Mouse (Mus musculus) adrenal gland, adult 8-10 months (tissue): ENCODE measurements around the gene Pld1. TPM values are rescaled to one million over a fixed set of nuclear protein-coding genes. Genes with fewer than 3 reads are reported as not detected.

Experiments used
- DNase-seq: peaks from one replicate; pipeline ENCODE4 v3.0.0; 2022
- total RNA-seq, 4 experiments: library from RNA; stranded (reverse); gene quantifications; 2 replicates each; pipeline ENCODE4 v1.2.4; 2022

The Pld1 gene
- total RNA-seq: 1 to 10 TPM; 4.8 to 8.0 (median 6.3) TPM

DNA sequence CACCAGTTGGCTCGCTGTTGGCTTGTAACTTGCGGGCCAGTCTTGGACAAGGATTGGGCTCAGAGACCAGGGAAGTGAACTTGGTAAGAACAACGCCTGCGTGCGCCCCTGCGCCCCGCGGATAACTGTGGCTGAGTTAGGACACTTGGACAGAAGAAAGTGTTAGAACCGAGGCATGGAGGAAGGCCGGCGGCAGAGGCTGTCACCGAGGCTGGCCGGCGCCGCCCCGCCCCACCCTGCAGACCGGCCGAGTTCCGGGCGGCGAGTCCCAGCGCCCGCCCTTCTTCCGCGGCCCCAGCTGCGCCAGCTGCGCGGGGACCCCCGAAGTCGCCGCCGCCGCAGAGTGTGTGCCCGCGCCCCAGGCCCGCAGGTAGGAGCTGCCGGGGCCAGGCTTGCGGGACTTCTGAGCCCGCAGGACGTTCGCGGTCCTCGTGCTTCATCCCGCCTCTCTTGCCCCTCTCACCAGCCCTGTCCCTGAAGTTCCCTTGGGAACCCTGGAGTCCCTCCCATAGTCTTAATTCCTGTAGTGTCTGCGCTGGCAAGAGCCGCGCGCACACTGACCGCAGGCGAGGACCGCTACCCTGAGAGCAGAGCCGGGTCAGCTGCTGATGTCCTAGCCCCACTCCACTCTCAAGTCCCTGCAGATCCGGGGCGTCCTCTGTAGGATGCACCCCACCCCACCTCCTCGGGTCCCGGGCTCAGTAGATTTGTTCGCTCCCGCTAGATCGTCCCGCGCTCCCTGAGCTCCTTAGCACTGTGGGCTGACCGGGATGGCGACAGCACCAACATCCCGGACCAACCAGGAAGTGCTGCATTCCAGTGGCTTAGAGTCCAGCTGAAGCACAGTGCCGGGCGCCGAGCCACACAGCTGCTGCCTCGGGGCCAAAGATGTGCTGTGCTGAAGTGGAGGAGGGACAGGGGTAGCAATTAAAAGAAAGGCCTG is at the start of gene Pld1:
Pld1 (plus strand) TSS at position 315 of the 943 bp plus-strand sequence.
- peak; percentile 60 for DNase-seq

DNA sequence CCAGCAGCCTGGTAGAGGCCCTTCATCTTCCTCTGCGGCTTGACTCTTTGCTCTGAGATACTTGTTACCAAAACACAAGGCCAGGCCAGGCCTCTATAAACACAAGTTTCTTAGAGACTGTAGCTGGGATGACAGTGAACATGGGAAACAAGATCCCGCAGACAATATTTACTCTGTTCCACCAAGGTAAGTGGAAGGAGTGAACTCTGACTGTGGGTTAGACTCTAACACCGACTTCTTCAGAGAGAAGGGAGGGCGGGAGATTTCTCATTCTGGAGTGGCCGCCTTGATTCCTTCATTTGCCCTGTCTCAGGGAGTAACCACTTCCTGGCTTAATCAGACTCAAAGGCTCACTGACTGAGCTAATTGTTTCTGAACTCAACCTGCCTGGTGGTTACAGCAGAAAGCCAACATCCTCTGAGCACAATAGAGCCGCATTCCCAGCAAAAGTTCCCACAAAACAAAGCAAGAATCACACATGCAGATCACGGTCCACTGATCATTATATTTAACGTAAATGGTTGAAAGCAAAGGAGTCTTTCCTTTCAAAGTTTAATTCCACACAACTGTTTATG is 42.1 kb upstream of the Pld1 start, which contains the start of gene Tmem212:
Tmem212 (minus strand) TSS at position 51 of the 575 bp plus-strand sequence.
- no peak for DNase-seq

DNA sequence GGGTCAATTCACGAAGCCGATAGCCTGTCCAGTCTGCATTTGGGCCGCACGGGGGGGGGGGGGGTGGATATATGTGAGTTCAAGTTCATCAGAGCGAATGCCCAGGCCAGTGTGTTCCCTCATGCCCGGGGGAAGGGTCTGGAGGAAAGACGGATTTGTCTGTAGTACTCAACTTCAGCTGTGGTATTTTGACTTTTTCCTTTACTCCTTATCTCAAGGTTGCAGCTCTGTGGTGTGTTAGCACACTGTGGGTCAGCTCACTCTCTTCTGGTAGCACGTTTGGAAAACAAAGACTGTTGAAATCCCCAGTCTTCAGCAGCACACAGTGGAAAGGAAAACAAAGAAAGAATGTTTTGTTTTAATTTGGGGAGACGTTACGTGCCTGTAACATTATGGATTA is 40.3 kb upstream of the Pld1 start:
- DNase-seq: no peak

DNA sequence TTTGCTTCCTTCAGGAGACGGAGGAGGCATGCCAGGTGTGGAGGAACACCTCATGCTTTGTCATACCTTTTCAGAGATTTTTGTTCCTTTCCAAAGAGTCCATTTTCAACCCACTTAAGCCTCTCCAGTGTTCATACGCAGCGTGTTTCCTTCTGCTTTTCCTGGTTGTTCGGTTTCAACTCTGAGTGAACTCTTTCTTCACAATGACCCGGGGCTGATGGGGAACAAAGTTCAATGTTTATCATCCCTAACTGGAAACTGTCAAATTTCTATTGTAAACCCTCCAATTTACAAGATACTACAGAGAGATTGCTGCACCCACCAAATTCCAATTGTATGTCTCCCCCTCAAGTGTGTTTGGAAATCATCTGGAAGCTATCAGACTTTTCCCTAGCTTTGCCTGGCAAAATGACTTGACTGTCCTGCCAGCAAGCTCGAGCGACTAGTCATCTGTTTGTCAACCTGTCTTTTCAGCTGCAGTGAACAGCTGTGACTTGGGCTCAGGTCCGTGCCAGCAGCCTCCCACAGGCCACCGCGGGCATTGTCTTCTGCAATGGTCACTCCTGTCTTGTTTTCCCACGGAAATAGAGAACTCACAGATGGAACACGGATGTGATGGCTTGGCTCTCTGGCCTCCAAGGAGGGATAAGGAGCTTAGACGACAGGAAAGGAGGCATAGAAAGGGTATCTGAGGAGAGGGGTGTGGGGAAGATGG is 39.3 kb upstream of the Pld1 start:
- DNase-seq: no peak

DNA sequence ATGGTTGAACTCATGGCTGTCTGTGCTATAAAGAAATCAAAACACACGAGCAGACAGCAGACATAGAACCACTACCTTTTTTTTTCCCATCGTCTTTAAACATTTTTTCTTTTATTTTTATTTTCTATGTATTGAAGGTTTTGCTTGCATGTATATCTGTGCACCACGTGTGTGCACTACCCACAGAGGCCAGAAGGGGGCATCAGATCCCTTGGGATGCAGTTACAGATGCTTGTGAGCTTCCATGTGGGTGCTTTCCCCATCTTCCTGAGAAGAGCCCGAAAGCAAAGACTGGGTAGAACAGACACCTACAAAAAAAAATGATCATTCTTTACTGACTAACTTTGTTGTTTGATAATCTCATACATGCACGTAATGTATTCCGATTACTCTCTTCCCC is 36.6 kb upstream of the Pld1 start:
- no peak for DNase-seq

DNA sequence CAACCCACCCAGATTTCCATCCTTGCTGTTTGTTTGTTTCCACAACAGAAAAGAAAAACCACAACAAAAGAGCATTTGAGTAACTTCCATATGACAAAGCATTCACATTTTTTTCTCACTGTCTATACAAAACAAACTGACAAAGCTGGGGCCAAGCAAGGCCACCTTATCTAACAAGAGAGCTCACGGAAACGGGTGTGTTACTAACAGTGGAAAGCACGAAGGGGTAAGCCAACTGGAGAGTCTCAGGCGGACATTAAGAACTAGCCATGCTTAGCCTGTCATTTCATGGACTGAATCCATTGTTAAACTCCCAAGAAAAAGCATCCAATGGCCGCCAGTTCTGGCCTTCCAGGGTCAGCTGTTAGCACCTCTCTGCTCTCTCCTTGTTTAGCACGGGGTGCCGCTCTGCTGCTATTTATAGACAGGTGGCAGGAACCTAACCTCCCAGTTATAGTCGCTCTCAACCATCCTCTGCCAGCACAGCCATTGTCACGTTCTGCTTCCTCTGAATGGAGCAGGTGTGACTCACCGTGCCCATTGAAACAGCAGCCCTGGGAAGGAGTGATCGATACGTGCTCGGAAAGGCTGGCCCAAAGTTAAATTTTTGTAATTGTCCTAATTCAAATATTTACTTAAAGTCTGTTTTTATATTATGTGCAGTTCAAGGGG is 33.7 kb upstream of the Pld1 start:
- DNase-seq: no peak

DNA sequence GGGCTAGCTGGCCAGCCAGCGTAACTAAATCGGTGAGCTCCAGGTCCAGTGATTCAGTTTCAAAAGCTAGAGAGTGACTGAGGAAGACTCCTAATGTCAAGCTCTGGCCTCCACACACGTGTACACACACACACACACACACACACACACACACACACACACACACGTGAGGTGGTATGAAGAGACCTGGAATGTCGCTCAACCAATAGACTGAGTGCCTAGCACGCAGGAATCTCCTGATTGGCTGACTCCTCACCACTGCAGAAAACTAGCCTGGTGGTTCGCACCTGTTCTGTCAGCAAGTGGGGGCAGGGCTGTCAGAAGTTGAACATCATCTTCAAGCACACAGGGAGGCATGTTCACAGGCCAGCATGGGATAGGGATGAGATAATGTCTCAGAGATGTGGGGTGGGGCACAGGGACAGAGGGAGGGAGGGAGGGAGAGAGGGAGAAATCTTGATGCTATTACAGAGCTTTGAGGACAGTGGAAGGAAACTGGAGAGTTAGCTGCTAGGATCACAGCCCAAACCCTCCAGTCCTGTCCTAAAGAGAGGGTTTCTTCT is 31.8 kb upstream of the Pld1 start:
- DNase-seq: no peak

DNA sequence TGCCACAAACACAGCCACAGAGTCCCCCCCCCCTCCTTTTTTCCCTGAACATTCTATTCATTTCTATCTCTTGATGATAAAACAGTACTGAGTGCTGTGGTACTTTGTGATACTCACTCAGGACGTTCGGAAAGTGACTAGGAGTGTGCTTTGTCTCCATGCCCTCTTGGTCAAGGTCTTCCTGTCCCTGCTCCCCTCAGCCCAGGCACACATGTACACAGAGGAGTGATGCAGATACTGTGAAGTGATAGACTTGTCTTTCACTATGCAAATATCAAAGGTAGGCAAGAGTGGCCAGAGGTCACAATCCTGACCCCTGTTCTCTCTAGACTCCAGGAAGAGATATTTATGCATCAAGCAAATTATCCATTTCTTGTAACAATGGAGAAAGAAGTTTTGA is 31.2 kb upstream of the Pld1 start:
- no peak for DNase-seq

DNA sequence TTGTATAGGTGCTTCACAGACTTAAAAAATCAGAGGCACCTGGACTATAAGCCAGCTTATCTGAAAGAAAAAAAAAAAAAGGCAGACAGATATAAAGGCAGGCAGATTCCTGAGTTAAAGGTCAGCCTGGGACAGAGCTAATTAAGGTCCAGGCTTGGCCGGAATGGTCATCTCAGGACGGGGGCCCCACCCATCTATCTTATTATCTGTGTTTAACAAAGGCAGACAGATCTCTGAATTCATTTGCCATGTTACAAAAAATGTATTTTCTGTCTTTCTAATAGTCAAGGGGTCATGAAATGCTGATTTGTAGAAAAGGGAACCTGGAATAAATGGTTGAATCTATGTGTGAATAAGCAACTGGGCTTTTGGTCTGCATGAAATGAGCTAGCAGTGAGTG is 30.2 kb upstream of the Pld1 start:
- DNase-seq: no peak

DNA sequence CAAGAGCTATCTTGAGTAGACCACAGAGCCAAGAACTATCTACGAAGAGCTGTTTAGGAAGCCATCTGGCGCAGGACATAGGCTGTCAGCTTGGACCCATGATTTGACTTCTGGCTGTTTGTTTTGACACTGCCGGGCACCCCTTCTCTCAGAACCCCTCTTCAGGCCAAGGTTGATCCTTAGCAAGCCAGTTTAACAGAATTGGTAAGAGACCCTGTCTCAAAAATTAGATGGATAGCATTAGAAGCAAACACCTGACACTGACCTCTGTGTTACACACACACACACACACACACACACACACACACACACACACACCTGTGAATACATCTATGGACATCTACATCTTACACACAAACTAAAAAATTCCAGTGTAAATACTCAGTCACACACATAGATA is 29.5 kb upstream of the Pld1 start:
- DNase-seq: no peak

DNA sequence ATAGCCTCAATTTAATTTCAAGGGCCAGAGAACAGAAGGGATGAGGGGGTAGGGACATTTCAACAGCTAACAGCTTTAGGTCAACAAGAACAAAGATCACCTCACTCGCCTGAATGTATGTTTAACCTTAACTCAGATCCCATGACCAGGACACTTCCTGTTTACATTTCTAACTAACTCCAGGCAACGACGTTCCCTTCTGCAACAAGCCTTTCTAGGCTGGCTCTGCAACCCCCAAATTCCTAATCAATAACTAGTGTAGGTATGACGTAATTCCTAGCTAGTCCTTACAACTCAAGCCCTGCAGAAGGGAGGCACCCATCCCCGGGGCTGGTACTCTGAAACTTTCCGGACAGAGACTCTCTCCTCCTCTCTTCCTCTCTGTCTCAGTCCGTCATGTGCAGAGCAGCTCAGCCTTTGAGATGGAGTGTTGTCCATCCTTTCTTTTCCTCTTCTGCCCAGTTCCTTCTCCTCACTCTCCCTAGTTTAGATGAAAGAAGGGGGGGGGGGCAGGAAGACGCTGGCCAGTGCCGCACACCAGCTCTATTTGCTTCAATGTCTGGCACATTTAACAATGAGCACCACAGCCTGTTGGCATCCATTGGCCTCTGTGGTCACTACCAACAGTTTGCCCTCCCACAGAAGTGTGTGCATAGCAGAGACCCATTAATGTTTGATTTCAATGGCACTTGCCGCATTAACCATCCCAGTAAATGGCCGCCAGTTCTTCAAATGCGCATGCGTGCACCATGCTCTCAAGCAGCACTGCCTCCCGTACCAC is 19.6 kb upstream of the Pld1 start:
- no peak for DNase-seq

DNA sequence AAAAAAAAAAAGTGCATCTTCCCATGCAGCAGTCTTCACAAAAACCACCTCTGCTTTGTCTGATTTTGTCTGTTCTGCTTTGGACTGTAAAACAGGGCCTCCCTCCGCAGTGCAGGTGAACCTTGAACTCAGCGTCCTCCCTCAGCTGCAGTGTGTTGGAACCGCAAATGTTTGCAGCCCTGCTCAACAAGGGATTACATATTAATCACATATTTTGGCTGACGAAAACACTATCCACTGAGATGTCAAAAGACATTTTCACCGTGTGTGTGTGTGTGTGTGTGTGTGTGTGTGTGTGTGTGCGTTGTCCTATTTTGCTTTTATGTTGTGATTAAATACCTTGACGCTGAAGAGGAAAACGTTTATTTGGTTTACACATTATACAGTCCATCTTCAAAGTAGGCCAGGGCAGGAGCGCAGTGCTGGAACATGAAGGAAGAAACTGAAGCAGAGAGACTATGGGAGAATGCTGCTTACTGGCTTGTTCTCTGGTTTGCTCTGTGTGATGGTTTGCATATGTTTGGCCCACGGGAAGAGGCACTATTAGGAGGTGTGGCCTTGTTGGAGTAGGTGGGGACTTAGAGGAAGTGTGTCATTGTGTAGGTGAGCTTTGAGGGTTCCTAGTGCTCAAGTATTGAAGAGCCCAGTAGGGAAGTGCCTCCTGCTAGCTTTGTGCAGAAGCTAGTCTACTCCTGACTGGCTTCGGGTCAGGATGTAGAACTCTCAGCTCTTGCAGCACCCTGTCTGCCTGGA is 17.1 kb upstream of the Pld1 start:
- no peak for DNase-seq

DNA sequence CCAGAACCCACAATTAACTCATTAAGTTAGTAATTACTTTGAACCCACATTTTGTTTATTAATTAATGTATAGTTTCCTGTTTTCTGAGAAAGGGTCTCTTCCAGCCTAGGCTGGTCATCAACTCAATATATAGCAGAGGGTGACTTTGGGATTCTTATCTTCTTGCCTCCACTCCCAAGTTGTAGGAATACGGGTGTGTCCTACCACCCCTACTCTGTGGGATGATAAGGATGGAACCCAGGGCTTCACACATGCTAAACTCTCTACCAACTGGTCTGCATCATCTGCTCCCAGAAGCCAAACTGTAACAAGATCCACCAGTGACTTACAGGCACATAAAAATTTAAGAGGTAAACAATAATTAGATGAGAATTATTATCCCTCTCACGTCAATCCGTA is 14.5 kb upstream of the Pld1 start:
- no peak for DNase-seq

DNA sequence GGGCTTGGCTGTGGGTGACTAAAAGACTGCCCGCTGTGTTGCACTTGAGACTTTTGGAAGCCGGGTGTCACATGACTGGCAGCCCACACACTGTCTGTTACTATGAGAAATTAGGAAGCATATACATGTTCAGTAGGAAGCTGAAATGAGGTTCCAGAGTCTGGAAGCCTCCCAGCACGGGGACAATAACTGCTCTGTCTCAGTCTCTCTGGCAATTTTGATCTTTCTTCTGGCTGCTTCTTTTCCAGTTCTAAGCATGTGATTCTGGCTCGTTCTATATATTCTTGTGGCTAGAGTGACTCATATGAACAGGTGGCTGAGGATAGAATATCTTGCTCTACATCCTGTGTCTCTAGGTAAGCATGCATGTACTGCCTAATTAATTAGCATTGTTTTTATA is 9.3 kb upstream of the Pld1 start:
- DNase-seq: no peak

DNA sequence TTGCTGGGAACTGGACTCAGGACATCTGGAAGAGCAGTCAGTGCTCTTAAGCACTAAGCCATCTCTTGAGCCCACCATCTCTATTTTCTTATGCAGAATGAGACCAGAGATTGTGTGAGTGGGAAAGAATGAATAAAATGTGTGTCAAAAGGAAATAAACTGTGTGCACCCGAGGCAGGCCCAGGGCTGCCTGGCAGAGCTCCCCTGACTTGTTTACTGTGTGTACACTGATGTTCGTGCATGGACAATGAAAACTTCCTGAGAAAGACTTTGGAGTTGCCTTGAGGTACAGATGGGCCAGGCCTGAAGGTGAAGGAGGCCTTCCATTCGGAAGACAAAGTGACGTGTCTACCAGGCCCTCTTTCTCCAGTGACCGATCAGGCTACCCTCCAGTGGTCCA is 6.1 kb upstream of the Pld1 start:
- no peak for DNase-seq

DNA sequence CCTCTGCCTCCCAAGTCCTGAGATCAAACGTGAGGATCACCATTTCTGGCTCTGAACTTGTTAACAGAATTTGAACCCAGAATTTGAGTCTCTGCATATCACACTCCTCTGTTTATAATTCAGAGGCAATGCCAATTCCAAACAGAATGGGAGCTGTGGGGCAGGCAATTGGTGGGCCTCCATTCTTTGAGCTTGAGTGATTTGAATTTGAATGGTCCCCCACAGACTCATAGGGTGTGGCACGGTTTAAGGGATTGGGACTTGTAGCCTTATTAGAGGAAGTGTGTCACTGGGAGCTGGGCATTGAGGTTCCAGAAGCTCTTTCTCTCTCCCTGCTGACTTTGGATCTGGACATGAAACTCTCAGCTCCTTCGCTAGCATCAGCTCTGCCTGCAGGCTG is 2.9 kb upstream of the Pld1 start:
- DNase-seq: no peak

DNA sequence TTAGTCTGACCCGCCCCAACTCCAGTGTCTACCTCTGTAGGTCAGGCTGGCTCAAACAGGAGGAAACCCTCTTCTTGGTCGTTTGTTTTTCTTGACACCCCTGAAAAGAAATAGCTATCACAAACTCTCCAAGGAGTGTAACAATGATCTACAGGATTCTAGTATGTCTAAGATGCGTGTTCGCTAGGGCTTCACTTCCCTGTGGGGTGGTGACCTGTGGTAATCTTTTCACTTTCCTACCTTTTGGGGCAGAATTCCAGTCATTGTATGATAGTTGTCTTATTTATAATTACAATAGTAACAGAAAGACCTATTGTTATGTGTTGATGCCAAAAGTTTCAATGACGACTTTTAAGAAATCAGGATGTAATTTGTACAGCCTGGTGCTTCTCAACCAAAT is 1.8 kb upstream of the Pld1 start:
- no peak for DNase-seq

DNA sequence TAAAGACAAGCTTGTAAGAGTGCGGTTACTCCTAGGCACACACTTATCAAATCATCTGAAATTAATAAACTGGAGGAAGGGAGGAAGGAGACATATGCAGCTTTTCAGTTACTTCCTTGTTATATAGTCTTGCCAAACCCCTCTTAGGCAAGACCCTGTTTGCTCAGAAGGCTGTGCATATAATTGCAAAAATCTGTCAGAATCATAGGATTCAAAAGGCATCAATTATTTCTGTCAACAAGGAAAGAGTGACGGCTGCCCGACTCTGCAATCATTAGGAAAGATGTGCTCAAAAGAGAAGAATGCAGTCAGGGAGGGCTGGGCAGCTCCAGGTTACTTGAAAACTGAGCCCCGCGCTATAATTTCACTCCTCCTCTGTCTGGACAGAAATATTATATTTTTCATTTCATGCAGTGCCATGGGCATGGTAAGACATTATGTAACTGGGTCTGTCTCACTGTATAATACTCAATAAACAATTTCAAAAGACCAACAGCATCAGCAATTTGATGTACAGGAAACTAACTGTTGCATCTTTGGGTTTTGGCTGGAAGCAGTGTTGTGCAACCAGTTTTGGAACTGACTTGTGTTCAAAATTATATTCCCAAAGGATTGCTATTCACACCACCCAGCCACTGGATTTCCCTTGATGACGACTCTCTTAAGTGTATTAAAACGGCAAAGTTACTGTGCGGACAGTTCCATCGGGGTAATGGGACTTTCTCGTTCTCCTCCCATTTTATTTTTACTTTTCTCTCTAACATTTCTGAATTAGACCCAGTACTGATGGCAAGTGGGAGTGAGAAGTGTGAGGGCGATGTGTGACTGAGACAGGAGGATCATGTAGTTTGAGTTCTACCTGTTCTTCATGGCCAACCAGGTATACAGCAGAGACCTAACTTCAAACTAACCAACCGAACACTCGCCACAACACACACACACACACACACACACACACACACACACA is 1.1 kb upstream of the Pld1 start:
- DNase-seq: no peak

DNA sequence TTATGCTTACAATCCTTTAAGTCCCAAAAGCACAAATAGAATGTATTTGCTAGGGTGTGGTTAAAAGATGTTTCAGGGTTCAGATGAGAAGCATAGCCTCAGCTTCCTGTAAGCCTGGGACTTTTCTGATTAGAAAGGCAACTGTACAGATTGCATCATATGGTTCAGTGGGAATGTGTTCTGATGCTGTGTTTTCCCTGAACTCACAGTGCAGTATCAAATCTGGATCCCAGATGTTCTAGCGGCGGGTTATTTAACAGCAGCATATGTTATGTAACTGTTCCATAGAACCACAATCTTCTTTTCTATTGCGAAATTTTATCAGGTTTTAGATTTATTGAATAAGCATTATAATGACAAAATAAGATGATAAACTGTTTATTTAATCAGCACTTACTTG is 3.1 kb downstream of the Pld1 start:
- no peak for DNase-seq

DNA sequence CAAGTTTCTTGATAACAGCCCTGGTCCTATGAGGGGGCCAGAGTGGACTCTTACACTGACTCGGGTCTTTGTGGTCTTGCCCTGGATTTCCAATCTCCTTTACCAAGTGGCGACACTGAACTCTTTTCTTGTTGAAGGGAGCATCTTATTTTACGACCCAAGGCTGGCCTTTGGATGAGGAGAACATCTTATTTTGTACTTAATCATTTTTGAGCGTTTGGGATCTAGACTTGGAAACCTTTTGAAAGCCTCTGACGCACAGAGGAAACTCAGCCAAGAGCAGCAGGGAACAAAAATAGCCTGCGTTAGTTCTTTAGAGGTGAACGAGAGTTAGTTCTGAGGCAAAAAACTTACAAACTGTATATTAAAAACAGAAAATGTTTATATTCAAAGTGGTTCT is 4.5 kb downstream of the Pld1 start:
- no peak for DNase-seq
